Mouse (Mus musculus): ENCODE data around the gene Clgn.
A peak's percentile ranks its signal among the peaks of the same experiment; 100 is the strongest.
"Not testable (repeated sequence)": the region's sequence is repeated elsewhere in the genome, so short reads cannot be mapped to it uniquely, and the experiment has no call there.

The Clgn gene

GRCm38 (mm10) chr8:83423032-83423825, 33.6 kb downstream of the Clgn start:
- DNase-seq (ENCODE audit: inconsistent age in 2 of 2, low spot score in 1 of 2) = no peak

- no peak for DNase-seq (ENCODE audit: inconsistent age in 2 of 2, low spot score in 1 of 2)
Observed at GRCm38 (mm10) chr8:83425202-83425601, 35.5 kb downstream of the Clgn start.

- DNase-seq (ENCODE audit: inconsistent age in 2 of 2, low spot score in 1 of 2) = no peak
Observed at GRCm38 (mm10) chr8:83426104-83426759, 36.6 kb downstream of the Clgn start.

- DNase-seq (ENCODE audit: inconsistent age in 2 of 2, low spot score in 1 of 2) = no peak
Observed at GRCm38 (mm10) chr8:83426949-83427348, 37.3 kb downstream of the Clgn start.

- DNase-seq (ENCODE audit: inconsistent age in 2 of 2, low spot score in 1 of 2) = not testable (repeated sequence)
Observed at GRCm38 (mm10) chr8:83428621-83429020, 39.0 kb downstream of the Clgn start.

- no peak for DNase-seq (ENCODE audit: inconsistent age in 2 of 2, low spot score in 1 of 2)
Observed at GRCm38 (mm10) chr8:83429071-83429524, 39.4 kb downstream of the Clgn start.

DNA sequence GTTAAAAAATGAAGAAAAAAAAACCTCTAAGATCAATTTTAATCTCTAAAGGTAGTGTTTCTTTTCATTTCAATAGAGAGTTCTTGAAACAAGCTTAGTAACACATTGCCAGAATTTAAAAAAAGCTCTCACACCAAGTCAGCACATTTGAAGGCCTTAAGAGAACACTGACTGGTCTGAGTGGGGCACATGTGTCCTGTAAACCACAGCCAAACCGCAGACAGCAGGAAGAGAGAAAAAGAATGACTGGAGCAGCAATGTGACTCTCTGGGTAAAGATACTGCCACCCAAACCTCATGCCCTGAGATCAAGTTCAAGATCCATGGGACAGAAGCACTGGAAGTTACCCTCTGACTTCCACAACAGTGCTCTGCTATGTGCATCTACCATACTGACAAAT, 47.4 kb downstream of the Clgn start:
- no peak for DNase-seq (ENCODE audit: inconsistent age in 2 of 2, low spot score in 1 of 2)

- DNase-seq (ENCODE audit: inconsistent age in 2 of 2, low spot score in 1 of 2) = no peak
Observed at GRCm38 (mm10) chr8:83441656-83442242, 52.1 kb downstream of the Clgn start.

- peak; percentile 98 to 99 for DNase-seq (ENCODE audit: inconsistent age in 2 of 2, low spot score in 1 of 2)
Observed at GRCm38 (mm10) chr8:83442243-83443051, 52.8 kb downstream of the Clgn start.

DNA sequence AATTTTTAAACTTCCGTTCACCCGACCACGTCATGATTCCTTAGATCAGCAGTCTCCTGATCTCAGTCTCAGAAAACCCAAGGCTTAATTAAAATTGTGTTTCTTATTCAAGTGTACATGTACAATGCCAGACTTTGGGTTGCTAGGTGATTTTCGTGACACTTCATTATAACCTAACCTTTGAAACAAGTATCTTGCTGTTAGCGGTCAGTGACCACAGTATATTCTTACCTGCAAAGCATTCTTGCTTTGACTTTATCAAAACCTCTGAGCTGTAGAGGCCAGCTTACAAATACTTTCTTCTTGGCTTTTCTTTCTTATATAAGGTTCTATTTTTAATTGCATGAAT, 53.4 kb downstream of the Clgn start:
- no peak for DNase-seq (ENCODE audit: inconsistent age in 2 of 2, low spot score in 1 of 2)

DNA sequence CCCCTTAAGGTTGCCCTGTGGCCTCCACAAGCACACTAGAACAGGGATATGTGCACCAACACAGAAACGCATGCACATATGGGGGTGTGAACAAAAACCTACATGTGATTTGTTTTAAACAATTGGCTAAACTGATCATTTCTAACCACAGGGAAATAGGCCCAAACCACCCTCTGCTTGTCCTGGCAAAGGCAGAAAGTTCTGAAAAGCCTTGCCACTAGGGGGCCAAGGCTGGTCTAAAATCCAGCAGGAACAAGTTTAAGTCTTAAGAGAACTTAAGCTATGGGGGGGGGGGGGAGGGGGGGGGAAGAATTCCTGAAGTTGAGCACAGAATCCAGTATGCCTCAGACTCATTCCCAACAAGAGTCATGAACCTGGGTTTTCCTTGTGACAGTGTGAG, 60.3 kb downstream of the Clgn start:
- peak in 1 of 2 experiments; percentile 43 for DNase-seq (ENCODE audit: inconsistent age in 2 of 2, low spot score in 1 of 2)

DNA sequence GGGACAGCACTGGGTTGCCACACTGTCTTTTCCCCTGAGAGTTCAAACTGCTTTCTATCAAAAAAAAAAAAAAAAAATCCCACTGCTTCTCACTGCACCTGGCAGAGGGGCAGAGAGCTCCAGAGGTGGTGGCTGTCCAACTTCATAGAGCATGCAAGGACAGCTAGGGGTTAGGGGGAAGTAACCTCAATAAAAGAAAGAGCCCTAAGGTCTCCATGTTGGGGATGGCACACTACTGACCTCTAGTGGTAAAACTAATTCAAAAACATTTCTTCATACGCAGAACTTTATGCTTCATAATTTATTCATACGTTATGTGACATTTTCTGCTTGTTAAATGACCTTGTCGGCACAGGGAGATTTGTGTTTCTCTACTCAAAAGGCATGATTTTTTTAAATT, 61.4 kb downstream of the Clgn start:
- peak in 1 of 2 experiments; percentile 49 for DNase-seq (ENCODE audit: inconsistent age in 2 of 2, low spot score in 1 of 2)

- DNase-seq (ENCODE audit: inconsistent age in 2 of 2, low spot score in 1 of 2) = no peak
Observed at GRCm38 (mm10) chr8:83457121-83457520, 67.5 kb downstream of the Clgn start.

DNA sequence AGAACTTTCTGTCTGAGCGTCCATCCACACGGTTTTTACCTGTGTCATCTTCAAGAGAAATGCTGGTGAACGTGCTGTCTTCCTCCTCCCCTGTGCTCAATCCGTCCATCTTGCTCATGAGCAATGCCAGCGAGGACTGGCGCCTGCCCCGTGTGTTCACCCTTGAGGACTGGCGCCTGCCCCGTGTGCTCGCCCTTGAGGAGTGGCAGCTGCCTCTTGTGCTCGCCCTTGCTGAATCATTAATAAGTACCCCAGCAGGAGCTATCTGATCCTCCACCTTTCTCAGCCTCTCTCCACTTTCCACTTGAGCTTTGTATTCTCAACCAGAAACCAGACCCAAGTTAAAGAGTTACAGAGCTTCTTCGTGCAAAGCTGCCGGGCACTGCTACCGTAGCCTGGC, 68.6 kb downstream of the Clgn start, which contains the start of gene Scoc:
Gene Scoc (minus strand): TSS at position 170 of the 400 bp plus-strand sequence.
- no peak for DNase-seq (ENCODE audit: inconsistent age in 2 of 2, low spot score in 1 of 2)

DNA sequence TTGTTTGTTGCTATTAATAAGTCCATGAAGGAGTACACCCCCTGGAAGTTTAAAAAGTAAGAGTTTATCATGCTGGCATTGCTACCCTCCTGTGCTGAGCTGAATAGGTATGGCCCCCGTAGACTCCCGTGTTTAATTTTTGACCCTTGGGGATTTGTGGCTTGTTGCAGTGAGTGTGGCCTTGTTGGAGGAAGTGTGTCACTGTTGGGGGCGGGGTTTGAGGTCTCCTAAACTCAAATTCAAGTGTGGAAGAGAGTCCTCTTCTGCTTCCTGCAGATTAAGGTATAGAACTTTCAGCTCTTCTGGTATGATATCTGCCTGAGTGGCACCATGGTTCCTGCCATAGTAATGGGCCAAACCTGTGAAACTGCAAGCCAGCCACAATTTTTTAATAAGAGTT, 69.9 kb downstream of the Clgn start:
- DNase-seq (ENCODE audit: inconsistent age in 2 of 2, low spot score in 1 of 2) = no peak
